Mouse (Mus musculus): ENCODE results near the gene Msh5.

Gene Msh5

GRCm38 (mm10) chr17:35068213-35068914 is 21.8 kb upstream of the Msh5 start:
- peak; percentile 30 for DNase-seq

GRCm38 (mm10) chr17:35066084-35066483 is 19.5 kb upstream of the Msh5 start, which contains the start of gene Mpig6b:
TSS of gene Mpig6b (minus strand) at chr17:35066184.
- no peak for DNase-seq

GRCm38 (mm10) chr17:35064951-35065947 is 18.7 kb upstream of the Msh5 start, which contains the start of gene Ly6g6c:
TSS of gene Ly6g6c (plus strand) at chr17:35065388.
- DNase-seq, result no peak

GRCm38 (mm10) chr17:35064378-35064877 is 17.9 kb upstream of the Msh5 start:
- no peak for DNase-seq

- no peak for DNase-seq
These were observed 16.9 kb upstream of the Msh5 start for GRCm38 (mm10) chr17:35063466-35063865.

- DNase-seq, result no peak
These were observed 14.8 kb upstream of the Msh5 start for GRCm38 (mm10) chr17:35061299-35061698.

GRCm38 (mm10) chr17:35060737-35061297 is 14.3 kb upstream of the Msh5 start:
- DNase-seq, result no peak

GRCm38 (mm10) chr17:35060071-35060470 is 13.5 kb upstream of the Msh5 start:
- DNase-seq, result no peak

GRCm38 (mm10) chr17:35058911-35059892 is 12.7 kb upstream of the Msh5 start, which contains the start of gene Ddah2:
TSS of gene Ddah2 (plus strand) at chr17:35059035.
- peak; percentile 74 for DNase-seq

GRCm38 (mm10) chr17:35058316-35058715 is 11.8 kb upstream of the Msh5 start:
- DNase-seq, result no peak

GRCm38 (mm10) chr17:35057090-35057489 is 10.5 kb upstream of the Msh5 start:
- no peak for DNase-seq

GRCm38 (mm10) chr17:35055691-35056495 is 9.3 kb upstream of the Msh5 start:
- DNase-seq, result no peak

GRCm38 (mm10) chr17:35052271-35052798 is 5.8 kb upstream of the Msh5 start:
- DNase-seq, result no peak

GRCm38 (mm10) chr17:35051156-35052086 is 4.9 kb upstream of the Msh5 start:
- no peak for DNase-seq

GRCm38 (mm10) chr17:35050126-35050750 is 3.7 kb upstream of the Msh5 start:
- DNase-seq, result no peak

GRCm38 (mm10) chr17:35049561-35050016 is 3.0 kb upstream of the Msh5 start, which contains the start of gene Clic1:
TSS of gene Clic1 (plus strand) at chr17:35049966.
- no peak for DNase-seq

GRCm38 (mm10) chr17:35048932-35049440 is 2.4 kb upstream of the Msh5 start:
- no peak for DNase-seq

GRCm38 (mm10) chr17:35048149-35048931 is 1.8 kb upstream of the Msh5 start:
- DNase-seq, result no peak

Data from right cerebral cortex, postnatal 25 days (tissue).